Mouse (Mus musculus) erythroblast, embryonic 14.5 days (primary cell): Measurements from ENCODE around the gene Tshz2. TPM values are rescaled to one million over a fixed set of nuclear protein-coding genes. Genes with fewer than 3 reads are reported as not detected.

Source experiments
- H3K27me3 ChIP-seq: 2 replicates; pipeline ENCODE4 v1.6.1; 2012; ENCODE audit warnings: inconsistent platforms; ENCODE audit not compliant: control insufficient read depth
- H3K36me3 ChIP-seq: 2 replicates; pipeline ENCODE4 v1.6.1; 2012; ENCODE audit warnings: mild to moderate bottlenecking, inconsistent platforms; ENCODE audit not compliant: control insufficient read depth
- H3K4me1 ChIP-seq: 2 replicates; pipeline ENCODE4 v1.6.1; 2012; ENCODE audit warnings: inconsistent platforms; ENCODE audit not compliant: control insufficient read depth
- H3K4me3 ChIP-seq: replicated peaks from 2 replicates; pipeline ENCODE3; 2012; ENCODE audit warnings: moderate library complexity, mild to moderate bottlenecking, inconsistent platforms
- H3K9me3 ChIP-seq: 2 replicates; pipeline ENCODE4 v1.6.1; 2012; ENCODE audit warnings: low read length, inconsistent platforms, mixed read lengths; ENCODE audit not compliant: control insufficient read depth
- GATA1 ChIP-seq: IDR thresholded peaks from 2 replicates; pipeline ENCODE4 v1.6.1; 2012; ENCODE audit warnings: low read length, inconsistent platforms, mixed read lengths
- TAL1 ChIP-seq: IDR thresholded peaks from 3 replicates; pipeline ENCODE4 v1.6.1; 2012; ENCODE audit warnings: low read length, inconsistent platforms, mixed read lengths
- polyA plus RNA-seq: library from polyadenylated mRNA; stranded (reverse); fragments of >175 nt; gene quantifications from 2 replicates; pipeline ENCODE4 v1.2.3, GENCODE M21; 2012

Tshz2 gene
- polyA plus RNA-seq, 1 experiment = not detected

DNA sequence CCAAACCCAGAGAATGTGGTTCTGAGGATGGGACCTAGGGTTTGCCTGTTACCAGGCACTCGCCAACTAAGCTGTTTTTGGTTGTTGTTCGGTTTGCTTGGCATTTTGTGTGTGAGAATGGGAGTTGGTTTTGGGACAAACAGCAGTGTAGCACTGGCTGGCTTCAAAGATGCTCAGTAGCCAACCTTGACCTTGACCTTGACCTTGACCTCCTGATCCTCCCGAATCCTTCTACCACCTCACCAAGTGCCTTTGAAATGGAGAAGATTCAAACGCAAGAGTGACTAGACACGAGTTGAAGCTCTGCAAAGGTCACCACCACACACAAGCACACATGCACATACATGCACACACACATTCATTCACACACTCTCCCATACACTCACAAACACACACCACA, 470.5 kb downstream of the Tshz2 start:
- no peaks in the 10 kb centered on the region for H3K27me3 ChIP-seq
- no peak for TF ChIP-seq GATA1
- no peak for TF ChIP-seq TAL1
- H3K9me3 ChIP-seq = no peaks in the 10 kb centered on the region
- H3K4me1 ChIP-seq = peaks cover 23% of the 10 kb centered on the region
- H3K36me3 ChIP-seq = peaks cover 33% of the 10 kb centered on the region
- no peak overlapping the region for H3K4me3 ChIP-seq

GRCm38 (mm10) chr2:170103852-170104251, 471.0 kb downstream of the Tshz2 start:
- no peaks in the 10 kb centered on the region for H3K27me3 ChIP-seq
- TF ChIP-seq TAL1 (no peak), GATA1 (no peak)
- no peak overlapping the region for H3K4me3 ChIP-seq
- H3K9me3 ChIP-seq = no peaks in the 10 kb centered on the region
- peaks cover 37% of the 10 kb centered on the region for H3K36me3 ChIP-seq
- peaks cover 23% of the 10 kb centered on the region for H3K4me1 ChIP-seq

DNA sequence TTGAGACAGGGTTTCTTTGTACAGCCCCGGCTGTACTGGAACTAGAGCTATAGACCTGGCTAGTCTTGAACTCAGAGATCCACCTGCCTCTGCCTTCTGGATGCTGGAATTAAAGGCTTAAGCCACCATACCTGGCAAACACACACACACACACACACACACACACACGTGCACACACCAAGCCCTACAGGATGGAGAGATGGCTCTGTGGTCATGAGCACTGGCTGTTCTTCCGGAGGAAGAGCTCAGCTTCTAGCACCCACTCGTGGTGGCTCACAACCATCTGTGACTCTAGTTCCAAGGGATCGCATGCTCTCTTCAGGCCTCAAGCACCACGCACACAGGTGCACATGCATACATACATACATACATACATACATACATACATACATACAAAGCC, 471.6 kb downstream of the Tshz2 start:
- Histone ChIP-seq H3K9me3 (no peaks in the 10 kb centered on the region), H3K36me3 (peaks cover 42% of the 10 kb centered on the region), H3K4me1 (peaks cover 23% of the 10 kb centered on the region), H3K27me3 (no peaks in the 10 kb centered on the region), H3K4me3 (no peak overlapping the region)
- no peak for TF ChIP-seq TAL1
- no peak for TF ChIP-seq GATA1

- Histone ChIP-seq H3K4me3 (no peak overlapping the region), H3K27me3 (no peaks in the 10 kb centered on the region), H3K9me3 (no peaks in the 10 kb centered on the region), H3K36me3 (peaks cover 59% of the 10 kb centered on the region), H3K4me1 (peaks cover 23% of the 10 kb centered on the region)
- TF ChIP-seq GATA1 (no peak), TAL1 (no peak)
Observed at GRCm38 (mm10) chr2:170106000-170106399, 473.2 kb downstream of the Tshz2 start.

DNA sequence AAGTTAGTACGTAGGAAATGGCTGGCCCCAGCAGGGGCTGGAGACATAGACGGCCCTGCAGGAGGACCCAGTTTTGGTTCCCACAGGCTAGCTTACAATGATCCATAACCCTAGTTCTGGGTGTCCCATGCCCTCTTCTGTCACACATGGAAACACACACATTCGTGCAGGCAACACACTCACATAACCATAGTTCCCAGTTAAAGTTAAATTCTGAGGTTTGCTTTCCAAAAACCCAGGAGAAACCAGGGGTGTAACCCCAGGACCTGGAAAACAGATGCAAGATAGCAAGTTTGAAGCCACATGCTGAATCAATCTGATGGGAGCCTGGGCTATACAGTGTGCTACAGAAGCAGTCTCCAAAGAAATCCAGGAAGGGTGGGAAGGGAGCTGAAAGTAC, 475.0 kb downstream of the Tshz2 start:
- peaks cover 19% of the 10 kb centered on the region for H3K4me1 ChIP-seq
- no peaks in the 10 kb centered on the region for H3K27me3 ChIP-seq
- no peak overlapping the region for H3K4me3 ChIP-seq
- TF ChIP-seq TAL1 (no peak), GATA1 (no peak)
- no peaks in the 10 kb centered on the region for H3K9me3 ChIP-seq
- H3K36me3 ChIP-seq = peaks cover 76% of the 10 kb centered on the region

GRCm38 (mm10) chr2:170109528-170109927, 476.7 kb downstream of the Tshz2 start:
- TF ChIP-seq GATA1 (no peak), TAL1 (no peak)
- Histone ChIP-seq H3K36me3 (peaks cover 94% of the 10 kb centered on the region), H3K27me3 (no peaks in the 10 kb centered on the region), H3K4me1 (peaks cover 19% of the 10 kb centered on the region), H3K9me3 (no peaks in the 10 kb centered on the region), H3K4me3 (no peak overlapping the region)

DNA sequence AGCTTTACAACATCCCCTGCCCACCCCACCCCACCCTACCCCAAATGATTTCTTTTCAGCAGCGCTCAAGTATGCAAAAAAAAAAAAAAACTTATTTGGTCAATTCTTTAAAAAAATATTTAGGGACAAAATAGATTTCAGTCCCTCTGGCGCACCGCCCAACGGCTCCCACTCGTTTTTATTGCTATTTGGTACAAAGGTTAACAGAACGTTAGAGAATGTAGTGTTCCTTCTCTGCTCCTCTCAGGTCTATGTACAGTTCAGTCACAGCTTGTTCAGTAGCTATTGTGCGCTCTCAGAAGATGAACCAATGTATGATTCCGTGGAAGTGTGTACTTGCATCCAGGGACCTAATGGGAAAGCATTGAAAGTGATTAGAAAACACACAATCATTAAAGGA, 477.5 kb downstream of the Tshz2 start:
- Histone ChIP-seq H3K36me3 (peaks cover 99% of the 10 kb centered on the region), H3K9me3 (no peaks in the 10 kb centered on the region), H3K27me3 (no peaks in the 10 kb centered on the region), H3K4me3 (no peak overlapping the region), H3K4me1 (peaks cover 18% of the 10 kb centered on the region)
- TF ChIP-seq GATA1 (no peak), TAL1 (no peak)

DNA sequence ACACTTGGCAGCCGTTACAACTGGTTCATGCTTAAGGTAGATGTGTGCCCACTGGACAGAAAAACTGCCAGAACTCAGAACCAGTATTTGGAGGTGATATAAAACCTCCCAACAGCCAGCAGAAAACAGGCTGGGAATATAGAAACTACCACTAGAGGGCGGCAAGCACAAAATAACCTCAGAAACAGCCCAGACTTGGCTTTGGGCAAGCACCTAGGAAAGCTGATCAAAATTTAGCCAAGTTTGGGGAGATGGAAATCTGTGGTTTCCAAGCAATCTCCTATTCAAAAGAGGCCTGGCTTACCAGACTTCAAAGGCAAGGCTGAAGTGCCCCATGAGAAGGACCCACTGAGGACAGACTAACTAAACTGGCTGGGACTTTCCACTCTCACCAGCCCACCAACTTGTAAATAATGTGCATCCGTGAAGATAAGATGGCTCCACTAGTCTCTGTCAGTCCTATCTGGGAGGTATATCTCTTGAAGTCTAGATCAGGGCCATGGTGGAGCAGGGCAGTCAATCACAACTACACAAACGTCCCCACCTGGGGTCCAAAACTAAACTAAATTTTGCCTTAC, 484.0 kb downstream of the Tshz2 start:
- H3K4me1 ChIP-seq = peaks cover 27% of the 10 kb centered on the region
- TF ChIP-seq GATA1 (no peak), TAL1 (no peak)

DNA sequence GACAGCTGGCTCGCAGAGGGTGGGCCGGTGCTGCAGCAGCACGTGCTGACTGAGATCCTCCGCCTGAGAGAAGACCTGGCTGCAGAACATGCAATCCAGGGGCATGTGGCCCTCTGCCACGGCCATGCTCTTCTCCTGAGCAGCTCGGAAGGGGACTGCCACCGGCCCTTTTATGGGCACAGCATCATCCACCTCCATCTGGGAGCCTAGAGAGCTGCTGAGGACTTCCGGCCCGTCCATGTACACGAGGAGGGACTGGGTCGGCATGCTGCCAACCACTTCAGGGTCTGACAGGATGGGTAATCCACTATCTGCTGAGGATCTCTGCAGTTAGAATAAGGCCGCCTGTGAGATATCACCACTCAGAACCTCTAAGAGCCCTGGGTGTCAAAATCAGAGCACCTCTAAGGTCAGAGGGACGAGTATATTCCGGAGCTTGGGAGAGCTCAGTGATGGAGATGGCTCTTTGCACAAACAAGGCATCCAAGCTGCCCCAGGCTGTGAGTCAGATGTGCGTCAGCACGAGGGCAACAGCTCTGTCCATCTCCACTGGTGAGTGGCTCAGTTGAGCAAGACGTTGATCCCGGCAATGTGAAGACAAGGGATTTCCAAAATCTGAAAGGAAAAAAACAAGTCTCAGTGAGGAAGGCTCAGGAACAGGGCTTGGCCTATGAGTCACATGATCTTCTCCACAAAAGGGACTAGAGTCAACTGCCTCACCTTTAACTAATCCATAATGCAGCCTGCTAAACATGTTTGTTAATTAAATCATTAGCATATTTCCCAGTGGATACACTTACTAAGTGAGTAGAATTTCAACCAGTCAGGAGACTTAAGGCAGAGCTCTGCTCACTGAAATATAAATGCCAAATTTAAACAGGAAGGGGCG, 487.6 kb downstream of the Tshz2 start:
- no peaks in the 10 kb centered on the region for H3K27me3 ChIP-seq
- peaks cover 45% of the 10 kb centered on the region for H3K4me1 ChIP-seq
- peaks cover 92% of the 10 kb centered on the region for H3K36me3 ChIP-seq

More for the DNA sequence above, 484.0 kb downstream of the Tshz2 start:
- Histone ChIP-seq H3K9me3 (no peaks in the 10 kb centered on the region), H3K4me3 (no peak overlapping the region), H3K36me3 (peaks cover 98% of the 10 kb centered on the region), H3K27me3 (no peaks in the 10 kb centered on the region)

More for the DNA sequence above, 487.6 kb downstream of the Tshz2 start:
- H3K4me3 ChIP-seq = no peak overlapping the region
- no peak for TF ChIP-seq TAL1
- TF ChIP-seq GATA1 = no peak
- no peaks in the 10 kb centered on the region for H3K9me3 ChIP-seq

Other genes starting within 250 kb of the Tshz2 start
- not detected in 2 replicates for gene Gm11011, start 45.3 kb upstream of the Tshz2 start, polyA plus RNA-seq